In the genomic region with DNA sequence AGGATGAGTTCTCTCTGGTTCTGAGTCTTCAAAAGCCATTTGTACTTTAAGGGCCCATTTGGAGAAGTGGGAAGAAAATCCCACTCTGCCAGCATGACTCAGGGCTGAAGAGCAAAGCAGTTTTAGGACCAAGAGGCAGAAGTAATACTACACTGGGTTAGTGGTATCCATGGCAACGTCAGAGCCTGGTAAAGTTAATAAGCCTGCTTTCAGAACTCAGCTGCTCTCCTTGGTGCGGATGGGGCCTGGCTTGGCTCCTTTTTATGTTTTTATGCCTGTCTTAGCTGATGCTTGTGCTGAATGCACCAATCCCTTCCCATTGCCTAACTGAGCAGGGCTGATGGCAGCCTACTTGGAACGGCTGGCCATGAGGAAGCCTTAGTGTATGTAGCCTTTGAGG, we compare ENCODE assay signal across 8 mouse cellular contexts.
DNase-seq lines count a peak whose midpoint lies in the region.

No protein-coding gene starts in this region.

- peaks cover 20% of the 10 kb centered on the region for H3K4me1 ChIP-seq in limb, embryonic 10.5 days

- no peaks in the 10 kb centered on the region for H3K36me3 ChIP-seq in limb, embryonic 10.5 days

- H3K4me3 ChIP-seq in limb, embryonic 10.5 days, result no peak overlapping the region

- H3K27ac ChIP-seq in limb, embryonic 10.5 days, result peak overlapping the region; percentile 56; the same call in 1 of the 2 replicates

- 42% methylated on average over 3 of the region's 3 CpGs for WGBS in limb, embryonic 10.5 days

- H3K9me3 ChIP-seq in limb, embryonic 10.5 days (replicated peaks), result no peaks in the 10 kb centered on the region

- H3K27me3 ChIP-seq in limb, embryonic 10.5 days (ENCODE audit: low read depth, poor library complexity, severe bottlenecking), result no peaks in the 10 kb centered on the region

- peak; percentile 6 for DNase-seq in retina, postnatal 1 day
- no peak for DNase-seq in retina, embryonic 14.5 days (ENCODE audit: low spot score)
- peak; percentile 43 to 66 for DNase-seq in frontal cortex, postnatal 36 days (ENCODE audit: low spot score in 2 of 2)
- peak; percentile 49 for DNase-seq in limb, embryonic 10.5 days (ENCODE audit: low spot score)
- DNase-seq in right cerebral cortex, postnatal 36 days (ENCODE audit: low spot score in 2 of 2), result peak; percentile 48 to 59
- no peak for DNase-seq in cerebellum, postnatal 10 days
- no peak for DNase-seq in lung, postnatal 10 days
- DNase-seq in adrenal gland, adult 2 months, result no peak

Comparison
In these comparisons a context has a peak if more than half of its experiments do, and no peak if none do; other contexts are left out.
1. DNase-seq: peak in retina, postnatal 1 day (single experiment), frontal cortex, postnatal 36 days (2 of 2), limb, embryonic 10.5 days (single experiment) and right cerebral cortex, postnatal 36 days (2 of 2); none in retina, embryonic 14.5 days (single experiment), cerebellum, postnatal 10 days (0 of 2), lung, postnatal 10 days (single experiment) and adrenal gland, adult 2 months (single experiment).